1 mouse cellular context compared by ENCODE assay signal in the genomic region with DNA sequence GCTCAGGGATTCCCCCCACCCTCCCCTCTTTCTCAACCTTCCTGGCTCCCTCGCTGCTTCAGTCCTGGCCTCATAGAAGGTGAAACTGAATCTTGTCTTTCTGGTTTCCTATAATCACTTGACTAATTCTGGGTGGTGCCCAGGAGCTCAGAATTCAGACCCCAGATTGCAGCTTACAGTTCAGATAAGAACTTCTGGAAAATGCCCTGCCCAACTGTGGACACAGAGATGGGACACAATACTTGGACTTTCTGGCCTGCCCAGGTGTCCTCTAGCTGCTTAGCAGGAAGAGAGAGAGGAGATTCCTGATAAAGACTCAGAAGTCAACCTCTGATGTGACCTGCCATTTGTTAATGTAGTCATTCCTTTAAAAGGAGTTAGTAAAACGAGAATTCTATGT.
TF ChIP-seq lines count a peak whose summit lies in the region.

No protein-coding gene starts in this region.

TF ChIP-seq in CH12.LX, 34 proteins besides CTCF, POLR2A, EP300 and RAD21 (continued from another document):
- TF ChIP-seq E2F4 (IDR thresholded peaks at IDR 0.05; ENCODE audit: insufficient replicate concordance, low read depth, low read length) (no peak), MXI1 (IDR thresholded peaks at IDR 0.05; ENCODE audit: low read depth, low read length) (no peak), JUND (conservative IDR thresholded peaks at IDR 0.05; ENCODE audit: low read depth, low read length) (no peak)
